Comparison of ENCODE assay signal across 8 mouse cellular contexts in genomic region chr13:36117143-36118014, GRCm38 (mm10). TPM values are rescaled to one million over a fixed set of nuclear protein-coding genes. Genes with fewer than 3 reads are reported as not detected.
A peak's percentile ranks its signal among the peaks of the same experiment; 100 is the strongest.
DNase-seq lines count a peak whose midpoint lies in the region; ATAC-seq lines count a peak whose summit lies in the region.

TSS of gene Fars2 (plus strand) at chr13:36117412.
TSS of gene Lyrm4 (minus strand) at chr13:36117526.

- no peaks in the 10 kb centered on the region for H3K27me3 ChIP-seq in heart, embryonic 10.5 days (ENCODE audit: insufficient read depth, poor library complexity, severe bottlenecking)
- H3K27me3 ChIP-seq in kidney, embryonic 15.5 days, result no peaks in the 10 kb centered on the region

- peak; percentile 91 for ATAC-seq in erythroblast, adult 5-6 weeks (replicated peaks; ENCODE audit: low FRiP score, poor library complexity, severe bottlenecking)
- ATAC-seq in kidney, embryonic 15.5 days (replicated peaks; ENCODE audit: low FRiP score), result peak; percentile 99
- peak; percentile 95 for ATAC-seq in monocyte, adult 5-6 weeks (replicated peaks; ENCODE audit: insufficient number of reproducible peaks, low FRiP score, low TSS enrichment, poor library complexity, severe bottlenecking)

- H3K4me2 ChIP-seq in kidney, embryonic 15.5 days, result peak within 1 kb of the TSS; percentile 87

- peak within 1 kb of the TSS; percentile 78 for H3K4me3 ChIP-seq in heart, embryonic 10.5 days
- peak within 1 kb of the TSS; percentile 84 for H3K4me3 ChIP-seq in kidney, embryonic 15.5 days (replicated peaks)

- H3K9me3 ChIP-seq in heart, embryonic 10.5 days, result no peaks in the 10 kb centered on the region
- H3K9me3 ChIP-seq in kidney, embryonic 15.5 days (replicated peaks), result no peaks in the 10 kb centered on the region

- peak within 1 kb of the TSS; percentile 98 for H3K27ac ChIP-seq in heart, embryonic 10.5 days
- H3K27ac ChIP-seq in kidney, embryonic 15.5 days, result peak within 1 kb of the TSS; percentile 98

- WGBS in heart, embryonic 10.5 days, result under 1% methylated on average over 75 of the region's 75 CpGs
- WGBS in kidney, embryonic 15.5 days, result under 1% methylated on average over 73 of the region's 75 CpGs

- no peaks in the 10 kb centered on the region for H3K36me3 ChIP-seq in heart, embryonic 10.5 days
- no peaks in the 10 kb centered on the region for H3K36me3 ChIP-seq in kidney, embryonic 15.5 days

- H3K4me1 ChIP-seq in heart, embryonic 10.5 days, result 0 out of 2 replicates have a peak, but pooled peaks cover 12% of the 10 kb centered on the region
- peaks cover 11% of the 10 kb centered on the region; the same call in 1 of the 2 replicates for H3K4me1 ChIP-seq in kidney, embryonic 15.5 days

- peak within 1 kb of the TSS; percentile 66 for H3K9ac ChIP-seq in kidney, embryonic 15.5 days

- peak; percentile 98 to 99 for DNase-seq in B cell, adult 2 months
- DNase-seq in brain, adult 2 months (ENCODE audit: low read depth, low spot score), result peak; percentile 98
- peak; percentile 99 for DNase-seq in heart, embryonic 10.5 days (ENCODE audit: low spot score)
- peak; percentile 98 for DNase-seq in liver
- DNase-seq in spleen, postnatal 4 days (ENCODE audit: low spot score in 2 of 2), result peak; percentile 97 to 98

RNA-seq across cellular contexts. Expression of gene Fars2, which starts in this region (rescaled TPM):
- total RNA-seq in erythroblast, adult 5-6 weeks (2015; ENCODE audit: low replicate concordance), result 42.0 and 45.2 TPM in 2 replicates
- total RNA-seq in erythroblast, adult 5-6 weeks (2017; ENCODE audit: low replicate concordance), result 51.2 and 82.0 TPM in 2 replicates
- 35.8 and 46.4 TPM in 2 replicates for polyA plus RNA-seq in heart, embryonic 10.5 days (2016; fragmentation: Nextera tagmentation; extraction: Ambion mirVana)
- polyA plus RNA-seq in kidney, embryonic 15.5 days (2015; fragmentation: Nextera tagmentation; extraction: Ambion mirVana), result 35.8 and 38.8 TPM in 2 replicates
- total RNA-seq in monocyte, adult 5-6 weeks (2017), result 14.6 to 44.5 TPM (median 25.7 TPM) in 3 replicates

RNA-seq across cellular contexts. Expression of gene Lyrm4, which starts in this region (rescaled TPM):
- 3.8 and 9.6 TPM in 2 replicates for total RNA-seq in erythroblast, adult 5-6 weeks (2015; ENCODE audit: low replicate concordance)
- total RNA-seq in erythroblast, adult 5-6 weeks (2017; ENCODE audit: low replicate concordance), result 7.2 and 8.5 TPM in 2 replicates
- 24.5 and 27.3 TPM in 2 replicates for polyA plus RNA-seq in heart, embryonic 10.5 days (2016; fragmentation: Nextera tagmentation; extraction: Ambion mirVana)
- polyA plus RNA-seq in kidney, embryonic 15.5 days (2015; fragmentation: Nextera tagmentation; extraction: Ambion mirVana), result 23.3 and 26.0 TPM in 2 replicates
- 3.8 to 6.6 TPM (median 4.9 TPM) in 3 replicates for total RNA-seq in monocyte, adult 5-6 weeks (2017)

Comparison
In these comparisons a context has a peak if more than half of its experiments do, and no peak if none do; other contexts are left out.
1. Peak in every context shown above with its lines: DNase-seq, ATAC-seq, H3K4me3 ChIP-seq and H3K27ac ChIP-seq.